Mouse (Mus musculus) frontal cortex, postnatal 25 days (tissue): ENCODE measurements at regions not wholly inside any gene's neighbourhood (a gene's known extent, or its start where the extent isn't known, plus 50 kb on each side); places are given as distances from the start of the nearest gene placed in this dataset.

Experiments used
- DNase-seq, 2 experiments: peaks; one replicate each; pipeline ENCODE4 v3.0.0; 2022; ENCODE audit warnings: low spot score in 2 of 2

DNA sequence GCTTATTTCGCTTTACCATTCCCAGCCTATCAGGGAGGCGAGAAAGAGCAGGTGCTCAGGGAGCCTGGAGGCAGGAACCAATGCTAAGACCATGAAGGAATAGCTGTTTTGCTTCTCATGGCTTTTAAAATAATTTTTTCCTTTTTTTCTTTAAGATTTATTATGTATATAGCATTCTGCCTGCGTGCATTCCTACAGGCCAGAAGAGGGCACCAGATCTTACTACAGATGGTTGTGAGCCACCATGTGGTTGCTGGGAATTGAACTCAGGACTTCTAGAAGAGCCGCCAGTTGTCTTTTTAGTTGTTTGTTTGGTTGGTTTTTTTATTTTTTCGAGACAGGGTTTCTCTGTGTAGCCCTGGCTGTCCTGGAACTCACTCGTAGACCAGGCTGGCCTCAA is 113.6 kb upstream of the Armc2 start:
- DNase-seq, result no peak

DNA sequence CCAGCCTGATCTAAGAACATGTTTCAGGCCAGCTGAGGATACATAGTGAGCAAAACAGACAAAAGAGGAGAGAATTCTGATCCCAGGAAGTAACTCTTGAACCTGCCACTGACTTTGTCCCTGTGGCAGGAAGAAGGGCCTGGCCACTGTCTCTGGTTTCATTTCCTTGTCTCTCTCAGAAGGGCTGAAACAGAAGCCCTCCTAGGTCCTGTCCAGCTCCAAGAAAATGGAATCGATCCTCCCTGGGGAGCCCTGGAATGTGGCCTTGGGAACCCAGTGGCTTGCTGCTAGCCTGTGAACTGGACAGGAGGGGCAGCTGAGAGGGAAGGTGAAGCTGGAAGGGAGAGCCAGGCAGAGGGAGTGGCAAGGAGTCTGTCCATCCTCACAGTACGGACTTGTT is 113.1 kb upstream of the Armc2 start:
- DNase-seq, result no peak

DNA sequence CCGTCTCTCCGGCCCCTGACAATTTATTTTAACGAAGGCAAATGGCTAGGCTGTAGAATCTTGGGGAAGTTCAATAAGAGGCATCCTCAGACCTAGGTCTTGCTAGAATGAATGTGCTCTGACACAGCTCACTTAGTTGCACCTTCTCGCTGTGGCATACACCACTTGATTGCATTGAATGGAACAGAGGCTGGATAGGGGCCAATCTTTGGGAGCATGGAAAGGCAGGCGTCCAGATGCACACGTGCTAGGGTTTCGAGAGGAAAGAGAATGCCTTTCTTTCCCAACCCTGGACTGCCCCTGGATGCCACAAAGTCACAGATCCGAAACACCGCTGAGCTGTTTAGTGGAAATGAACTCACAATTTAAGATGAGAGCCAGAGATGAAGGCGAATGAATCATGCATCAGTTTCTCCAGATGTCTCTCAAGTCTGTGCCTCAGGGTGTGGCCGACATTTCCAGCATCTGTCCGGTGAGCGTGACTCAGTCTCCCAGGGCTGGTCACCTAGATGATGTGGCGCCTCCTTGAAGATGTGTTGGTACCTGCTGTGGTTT is 109.7 kb upstream of the Armc2 start:
- DNase-seq, result no peak

DNA sequence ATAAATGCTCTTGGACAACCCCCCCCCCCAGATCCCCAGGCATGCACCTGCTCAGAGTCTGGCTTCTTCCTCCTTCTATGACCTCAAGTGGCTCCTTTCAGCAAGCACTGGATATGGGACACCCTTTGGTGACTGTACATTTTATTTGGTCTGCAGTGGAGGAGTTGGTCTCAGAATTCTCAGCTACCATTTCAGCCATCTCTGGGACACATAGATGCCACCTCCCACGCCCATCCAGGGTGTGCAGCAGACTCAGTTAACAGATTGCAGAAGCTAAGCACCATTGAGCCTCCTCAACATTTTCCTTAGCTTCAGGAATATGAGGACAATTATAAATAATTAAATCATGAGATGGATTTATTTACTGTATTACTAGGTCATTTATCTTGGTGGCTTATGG is 108.6 kb upstream of the Armc2 start:
- no peak for DNase-seq

DNA sequence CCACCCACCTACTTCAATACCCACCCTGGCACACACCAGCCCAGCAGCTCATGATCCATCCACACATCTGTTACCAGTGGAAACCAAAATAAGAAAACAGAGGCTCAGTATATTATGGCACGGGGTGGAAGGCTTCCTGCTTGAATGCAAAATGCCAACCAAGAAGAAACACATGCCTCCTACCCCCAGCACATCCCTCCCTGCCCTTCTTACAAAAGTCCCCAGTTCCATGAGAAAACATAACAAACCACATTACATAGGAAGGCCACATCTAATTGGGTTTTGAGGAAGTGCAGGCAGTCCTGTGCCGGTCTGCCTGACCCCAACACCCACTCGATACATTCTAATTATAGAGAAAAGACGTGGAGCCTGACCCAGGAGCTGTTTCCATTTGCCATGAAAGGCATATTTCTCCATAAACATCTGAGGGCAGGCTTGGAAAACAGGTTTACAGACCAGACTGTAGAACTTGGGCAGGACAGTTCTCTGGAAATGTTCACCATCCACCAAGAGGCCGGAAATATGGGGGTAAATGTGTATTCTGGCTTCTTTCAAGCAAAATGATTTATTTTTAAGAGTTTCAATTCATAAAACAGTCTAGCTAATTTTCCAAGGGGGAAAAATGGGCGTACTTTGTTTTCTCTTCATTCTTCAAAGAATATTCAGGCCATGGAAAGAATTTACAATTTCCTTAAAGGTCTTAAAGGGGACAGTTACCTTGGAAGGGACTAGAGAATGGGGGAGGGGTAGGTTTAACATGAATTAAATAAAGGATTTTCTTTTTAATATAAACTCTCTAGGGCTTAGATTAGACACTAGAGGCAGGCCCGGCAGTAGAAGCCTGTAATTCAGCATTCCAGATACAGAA is 104.8 kb upstream of the Armc2 start:
- DNase-seq, result no peak

DNA sequence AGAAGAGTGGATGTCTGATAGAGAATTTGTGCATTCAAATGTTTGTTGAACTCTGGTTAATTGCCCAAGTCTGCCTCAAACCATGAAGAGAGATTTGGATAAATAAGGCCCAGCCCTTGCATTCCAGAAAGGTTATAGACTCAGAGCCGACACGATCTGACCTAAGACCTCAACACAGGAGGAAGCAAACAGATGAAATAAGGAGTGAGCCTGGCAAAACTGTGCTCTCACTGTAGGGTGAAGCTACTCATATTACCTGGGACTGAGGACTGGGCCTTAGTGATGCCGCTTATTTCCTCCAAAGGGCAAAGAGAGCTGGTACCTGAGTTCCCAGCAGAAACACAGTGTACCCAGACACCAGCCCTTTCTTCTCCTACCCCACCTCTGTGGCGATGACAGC is 103.7 kb upstream of the Armc2 start:
- no peak for DNase-seq

DNA sequence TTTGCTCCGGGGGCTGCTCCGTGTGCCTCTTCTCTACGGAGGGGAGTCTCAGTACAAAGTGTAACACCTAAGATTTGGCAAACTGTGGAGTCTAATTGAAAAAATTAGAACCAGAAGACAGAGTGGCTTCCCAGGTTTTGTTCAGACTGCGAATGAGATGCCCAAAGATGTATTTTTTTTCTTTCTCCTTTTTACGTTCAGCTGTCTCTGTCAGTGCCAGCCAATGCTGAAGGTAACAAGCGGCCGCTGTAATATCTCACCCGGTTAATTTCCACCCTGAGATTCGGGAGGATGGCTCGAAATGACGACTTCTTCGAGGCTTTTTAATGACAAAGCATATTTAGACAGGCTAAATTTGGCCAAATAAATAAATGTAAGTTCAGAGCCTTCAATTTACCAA is 101.1 kb upstream of the Armc2 start:
- DNase-seq, result no peak

DNA sequence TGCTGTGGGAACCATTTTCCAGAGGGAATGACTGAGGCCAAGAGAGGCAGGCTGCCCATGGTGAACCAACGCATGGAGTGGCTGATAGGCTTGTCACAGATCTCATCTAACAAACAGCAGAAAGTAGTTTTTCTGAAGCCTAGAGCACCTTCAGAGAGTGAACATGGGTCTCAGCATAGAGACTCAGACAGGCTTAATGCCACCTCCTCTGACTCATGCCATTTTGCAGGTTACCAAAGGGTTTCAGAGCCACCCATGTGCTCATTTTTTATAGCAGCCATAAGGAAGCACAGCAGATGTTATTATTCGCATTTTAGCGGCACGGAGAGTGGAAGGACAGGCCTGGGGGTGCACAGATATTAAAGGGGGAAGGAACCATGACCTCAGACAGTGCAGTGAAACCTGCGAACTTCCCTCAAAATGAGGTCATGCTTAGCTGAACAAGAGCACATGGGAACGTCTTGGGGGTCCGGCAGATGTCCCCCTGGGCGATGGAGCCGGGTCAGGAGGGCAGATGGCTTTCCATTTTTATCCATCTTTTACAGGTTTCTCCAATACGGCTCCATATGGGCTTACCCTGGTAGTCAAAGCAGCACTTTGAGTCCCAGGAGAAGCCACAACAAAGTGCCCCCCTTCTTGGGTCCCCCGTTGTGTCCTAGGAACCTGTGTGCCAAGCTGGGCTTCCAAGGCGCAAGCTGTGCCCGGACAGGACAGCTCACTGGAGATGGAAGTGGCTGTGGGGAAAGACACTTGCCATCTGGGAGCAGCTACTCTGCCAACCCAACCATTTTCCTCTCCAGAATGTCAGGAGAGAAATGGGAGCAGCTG is 100.3 kb upstream of the Armc2 start:
- DNase-seq, result no peak

DNA sequence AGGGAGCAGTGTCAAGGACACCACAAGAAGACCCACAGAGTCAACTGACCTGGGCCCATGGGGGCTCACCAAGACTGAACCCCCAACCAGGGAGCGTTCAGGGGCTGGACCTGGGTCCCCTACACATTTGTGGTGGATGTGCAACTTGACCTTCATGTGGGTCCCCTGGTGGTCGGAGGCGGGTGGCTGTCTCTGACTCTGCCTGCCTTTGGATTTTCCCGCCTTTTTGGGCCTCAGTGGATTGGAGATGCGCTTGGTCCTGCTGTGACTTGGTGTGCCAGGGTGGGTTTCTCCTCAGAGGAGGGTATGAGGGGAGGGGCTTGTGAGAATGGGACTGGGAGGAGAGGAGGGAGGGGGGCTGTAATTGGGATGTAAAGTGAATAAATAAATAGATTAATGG is 99.3 kb upstream of the Armc2 start:
- DNase-seq, result no peak

DNA sequence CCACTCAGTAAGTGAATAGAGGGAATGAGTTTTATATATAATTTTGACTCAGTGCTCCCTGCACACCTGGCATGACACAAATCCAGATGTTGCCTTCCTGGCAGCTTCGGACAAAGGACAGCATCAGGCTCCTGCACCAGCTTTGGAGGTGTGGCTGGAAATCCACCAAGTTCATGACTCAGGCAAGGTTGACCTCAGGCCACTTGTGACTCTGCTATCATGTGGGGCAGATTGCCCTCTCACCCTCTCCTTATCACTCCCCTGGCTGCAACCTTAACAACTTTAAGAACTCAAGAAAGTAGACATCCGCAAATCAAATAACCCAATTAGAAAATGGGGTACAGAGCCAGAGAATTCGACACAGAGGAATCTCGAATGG is 97.7 kb upstream of the Armc2 start:
- DNase-seq, result no peak

DNA sequence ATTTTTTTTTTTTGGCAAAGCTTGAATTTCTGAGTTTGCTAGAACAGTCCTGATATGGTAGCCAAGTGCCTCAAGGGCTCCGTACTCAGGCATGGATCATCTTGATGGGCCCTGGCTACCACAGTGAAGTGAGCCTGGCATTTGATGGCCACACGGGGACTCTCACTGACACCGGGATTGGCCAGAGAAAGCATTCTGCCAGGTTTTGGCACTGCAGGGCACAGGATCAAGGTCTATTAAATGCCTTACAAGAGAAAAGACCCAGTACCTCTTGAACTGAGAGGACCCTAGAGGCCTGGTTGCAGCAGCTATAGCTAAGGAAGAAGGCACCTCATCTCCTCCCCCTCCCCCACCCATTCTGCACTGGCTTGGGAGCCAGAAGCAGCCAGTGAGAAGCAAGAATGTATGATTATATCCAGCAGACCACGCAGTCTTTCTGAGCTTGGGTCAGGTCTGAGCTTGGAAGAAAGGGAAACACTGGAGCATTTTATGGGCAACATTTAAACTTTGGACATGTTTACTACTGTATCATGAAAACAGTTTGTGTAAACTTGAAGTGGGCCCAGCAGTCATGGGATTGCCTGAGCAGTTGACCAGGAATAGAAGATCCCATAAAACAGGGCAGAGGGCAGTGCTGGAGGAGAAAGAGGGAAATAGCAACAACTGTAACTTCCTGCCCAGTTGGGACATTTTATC is 97.1 kb upstream of the Armc2 start:
- DNase-seq, result no peak

DNA sequence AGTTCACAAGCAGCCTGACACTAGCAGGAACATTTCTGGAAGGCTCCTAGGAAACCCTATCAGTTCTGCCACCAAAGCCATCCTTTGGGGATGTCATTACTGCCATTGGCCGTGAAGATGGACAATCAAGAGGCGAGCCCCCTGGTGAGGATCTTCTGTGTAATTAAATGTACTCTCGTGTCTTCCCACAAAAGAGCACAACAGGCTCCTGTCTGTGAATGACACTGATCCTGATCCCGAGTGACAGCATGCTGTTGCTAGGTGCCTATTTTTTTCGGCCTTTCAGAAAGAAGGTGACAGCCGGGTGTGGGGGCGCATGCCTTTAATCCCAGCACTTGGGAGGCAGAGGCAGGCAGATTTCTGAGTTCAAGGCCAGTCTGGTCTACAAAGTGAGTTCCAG is 92.5 kb upstream of the Armc2 start:
- no peak for DNase-seq

DNA sequence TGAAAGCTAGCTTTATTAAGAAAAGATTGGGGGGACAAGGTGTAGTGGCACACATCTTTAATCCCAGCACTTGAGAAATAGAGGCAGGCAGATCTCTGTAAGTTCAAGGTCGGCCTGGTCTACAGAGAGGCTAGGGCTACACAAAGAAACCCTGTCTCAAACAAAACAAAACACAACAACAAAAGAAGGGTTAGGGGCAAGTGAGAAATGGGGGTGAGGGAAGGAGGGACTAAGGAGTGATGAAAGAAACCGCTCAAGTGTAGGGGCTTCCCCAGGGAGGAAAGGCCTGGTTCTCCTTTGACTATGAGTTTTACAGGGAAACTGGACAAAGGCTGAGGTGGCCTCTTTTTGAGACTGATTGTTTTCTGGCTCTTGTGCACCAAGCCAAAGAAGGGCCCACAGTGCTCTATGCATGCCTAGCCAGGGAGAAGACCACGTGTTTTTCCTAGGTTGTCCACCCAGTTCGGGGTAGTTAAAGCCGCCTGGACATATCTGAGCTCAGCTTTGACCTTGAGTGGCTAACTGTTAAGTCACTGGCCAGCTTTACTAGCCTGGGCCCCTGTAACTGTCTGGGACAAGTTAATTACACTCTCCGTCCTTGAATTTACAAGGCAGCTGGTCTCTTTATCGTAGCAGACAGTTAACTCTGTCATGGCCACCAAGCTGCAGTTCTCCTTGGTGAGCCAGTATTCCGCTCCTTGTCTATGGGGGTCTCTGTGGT is 90.2 kb upstream of the Armc2 start:
- DNase-seq, result no peak

DNA sequence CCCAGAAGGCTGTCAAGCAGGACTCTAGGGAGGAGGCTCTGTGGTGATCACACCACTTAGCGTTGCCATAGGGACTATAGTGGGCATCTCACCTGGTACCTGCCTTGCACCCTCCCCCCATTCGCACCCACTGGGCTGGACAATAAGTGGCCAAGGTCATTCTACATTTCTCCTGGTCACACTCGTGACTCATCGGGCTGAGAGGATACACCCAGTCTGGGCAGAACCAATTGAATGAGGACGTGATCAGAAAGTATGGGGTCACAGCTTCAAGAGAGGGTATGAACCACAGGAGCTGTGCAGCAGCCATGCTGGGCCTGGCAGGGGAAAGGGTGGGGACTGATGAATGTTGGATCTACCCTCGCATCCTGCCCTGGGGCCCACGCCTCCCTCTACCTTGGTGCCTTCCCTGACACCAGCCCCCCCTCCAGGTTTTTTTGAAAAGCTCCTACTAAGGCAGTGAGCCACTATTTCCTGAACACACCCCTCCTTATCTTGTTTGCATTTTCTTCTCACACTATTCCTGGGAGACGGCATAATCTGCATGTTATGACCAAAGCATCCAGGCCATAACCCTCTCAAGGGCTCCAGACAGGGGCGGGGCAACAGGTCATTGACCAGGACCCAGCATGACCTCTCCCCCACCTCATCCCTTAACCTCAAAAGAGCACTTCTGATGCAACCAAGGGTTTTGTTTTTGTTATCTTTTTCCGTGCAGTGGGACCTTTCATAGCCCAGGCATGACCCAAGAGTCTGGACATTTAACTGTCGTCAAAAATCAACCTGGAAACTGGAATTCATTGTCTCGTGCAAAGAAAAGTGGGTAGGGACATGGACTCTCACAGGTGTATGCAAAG is 89.4 kb upstream of the Armc2 start:
- no peak for DNase-seq

DNA sequence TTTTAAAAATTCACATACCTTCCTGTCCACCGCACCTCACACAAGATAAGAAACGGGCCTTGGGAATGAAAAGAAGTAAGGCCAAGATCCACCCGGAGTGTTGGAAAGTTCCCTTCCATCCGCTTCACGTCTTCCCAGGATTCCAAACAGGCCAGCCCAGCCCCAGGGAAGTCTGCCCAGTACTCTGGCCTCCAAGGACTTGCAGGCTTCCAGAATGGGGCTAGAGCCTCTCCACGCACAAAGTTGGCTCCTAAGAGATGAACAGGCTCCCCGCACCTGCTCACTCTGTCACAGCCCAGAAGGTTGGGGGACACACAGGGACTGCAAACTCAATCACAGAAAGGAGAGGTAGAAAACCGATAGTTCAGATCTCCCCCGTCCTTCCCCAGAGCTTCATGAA is 88.4 kb upstream of the Armc2 start:
- DNase-seq, result no peak

DNA sequence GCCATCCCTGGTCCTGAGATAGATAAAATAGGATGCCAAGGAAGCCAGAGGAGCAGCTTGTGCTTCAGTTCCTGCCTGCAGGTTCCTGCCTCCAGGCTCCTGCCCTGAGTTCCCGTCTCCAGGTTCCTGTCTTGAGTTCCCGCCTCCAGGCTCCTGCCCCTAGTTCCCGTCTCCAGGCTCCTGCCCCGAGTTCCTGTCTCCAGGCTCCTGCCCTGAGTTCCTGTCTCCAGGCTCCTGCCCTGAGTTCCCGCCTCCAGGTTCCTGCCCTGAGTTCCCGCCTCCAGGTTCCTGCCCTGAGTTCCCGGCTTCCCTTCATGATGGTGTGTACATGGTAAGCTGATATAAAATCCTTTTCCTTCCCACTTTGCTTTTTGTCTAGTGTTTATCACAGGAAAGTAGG is 86.8 kb upstream of the Armc2 start:
- no peak for DNase-seq

DNA sequence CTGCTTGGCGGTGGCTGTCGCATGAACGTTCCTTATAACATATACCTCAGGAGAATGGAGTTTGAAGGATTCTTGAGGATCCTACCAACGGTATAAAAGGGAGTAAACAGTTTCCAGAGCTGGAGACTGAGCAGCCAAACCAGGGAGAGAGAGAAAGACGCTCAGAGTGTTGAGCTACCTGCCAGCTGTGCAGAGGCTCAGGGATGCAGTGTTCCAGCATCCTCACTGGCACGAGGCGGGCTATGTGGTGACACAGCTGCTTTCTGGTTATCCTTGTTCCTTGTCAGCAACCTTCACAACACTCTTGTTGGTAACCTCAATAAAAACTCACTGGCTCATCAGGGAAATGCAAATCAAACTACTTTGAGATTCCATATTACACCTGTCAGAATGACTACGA is 84.1 kb upstream of the Armc2 start:
- DNase-seq, result no peak

DNA sequence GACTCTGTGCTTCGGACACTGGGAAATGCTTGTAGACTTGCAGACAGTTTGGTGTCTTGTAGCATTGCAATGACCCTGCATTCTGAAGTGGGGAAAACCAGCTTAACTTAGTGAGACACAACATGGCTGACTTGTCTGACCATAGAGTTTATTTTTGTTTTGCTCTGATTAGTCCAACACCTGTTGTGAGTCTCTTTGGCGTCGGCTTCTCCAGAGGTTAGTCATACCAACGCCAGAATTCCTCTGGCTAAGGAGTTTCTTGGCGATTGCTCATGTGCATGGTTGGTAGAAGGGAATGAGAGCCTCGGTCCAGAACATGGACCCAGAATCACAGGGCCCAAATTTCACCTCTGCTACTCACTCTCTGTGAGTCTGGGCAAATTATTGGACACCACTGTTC is 82.9 kb upstream of the Armc2 start:
- DNase-seq, result no peak

DNA sequence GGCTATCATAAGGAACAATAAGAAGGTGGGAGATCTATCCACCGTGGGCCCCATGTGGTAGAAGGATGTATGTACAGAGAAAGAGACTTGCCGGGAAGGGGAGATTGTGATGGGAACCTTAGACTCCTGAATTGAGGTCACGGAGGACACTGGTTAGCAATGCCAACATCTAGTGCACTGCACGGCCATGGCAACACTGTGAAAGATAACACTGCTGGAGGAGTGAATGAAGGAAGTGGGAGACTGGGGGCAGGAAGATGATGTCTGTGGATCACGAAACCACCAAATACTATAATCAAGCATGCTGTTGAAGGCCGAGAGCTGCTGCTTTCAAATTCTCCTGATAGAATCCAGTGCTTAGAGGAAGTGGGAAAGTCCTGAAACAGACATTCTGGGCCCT is 78.7 kb upstream of the Armc2 start:
- DNase-seq, result no peak

DNA sequence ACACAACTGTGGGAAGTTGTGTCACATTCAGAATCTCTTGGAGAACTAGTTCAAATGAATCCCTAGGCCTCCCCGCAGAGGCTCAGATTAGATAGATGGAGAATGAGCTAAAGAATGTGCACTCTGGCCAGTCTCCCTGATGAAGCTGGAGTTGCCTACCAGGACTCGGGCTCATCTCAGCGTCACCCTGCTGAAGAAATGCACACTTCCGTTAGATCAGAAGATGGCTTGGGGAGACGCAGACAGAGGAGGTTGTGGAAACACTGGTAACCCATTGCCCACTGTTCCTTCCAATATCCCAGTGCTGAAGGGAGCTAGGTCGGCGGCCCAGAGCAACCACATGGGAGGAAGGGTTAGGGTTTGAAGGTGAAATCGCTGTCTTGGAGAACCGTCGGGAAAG is 77.7 kb upstream of the Armc2 start:
- no peak for DNase-seq
